Mouse (Mus musculus): ENCODE measurements around the gene Nsg2. TPM values are rescaled to one million over a fixed set of nuclear protein-coding genes. Genes with fewer than 3 reads are reported as not detected.
A peak's percentile ranks its signal among the peaks of the same experiment; 100 is the strongest.

The Nsg2 gene
- total RNA-seq, 2 experiments from 2014 or later, result 28.7 to 37.4 TPM

DNA sequence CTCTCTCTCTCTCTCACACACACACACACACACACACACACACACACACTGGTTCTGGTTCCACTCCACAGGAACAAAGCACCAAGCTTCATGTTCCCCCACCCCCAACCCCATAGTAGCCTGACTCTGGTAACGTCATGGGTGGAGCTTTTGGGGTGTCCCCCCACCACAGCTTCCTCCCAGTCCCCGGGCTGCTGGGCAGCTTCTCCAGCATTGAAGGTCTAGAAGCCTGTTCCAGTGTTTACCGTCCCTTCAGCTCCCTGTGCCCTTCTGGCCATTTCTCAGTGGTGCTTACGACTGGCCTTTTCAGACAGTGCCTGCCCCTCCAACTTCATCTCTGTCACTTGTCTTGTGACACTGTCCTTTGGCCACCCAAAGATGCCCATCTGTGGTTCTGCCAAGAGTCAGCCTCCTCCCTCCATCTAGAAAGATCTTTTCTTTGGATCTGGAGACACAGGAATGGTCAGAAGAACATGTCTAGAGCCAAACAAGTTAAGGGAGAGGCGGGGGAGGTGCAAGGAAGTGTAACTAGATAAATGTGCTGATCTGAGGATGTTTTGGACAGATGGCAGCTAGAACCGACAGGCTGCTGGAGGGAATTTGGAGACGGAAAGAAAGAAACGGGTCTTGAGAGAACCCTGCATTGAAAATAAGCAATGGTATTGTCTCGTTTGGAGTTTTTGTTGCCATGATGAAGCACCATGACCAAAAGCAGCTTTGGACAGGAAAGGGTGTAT, 11.8 kb downstream of the Nsg2 start:
- no peak for DNase-seq

DNA sequence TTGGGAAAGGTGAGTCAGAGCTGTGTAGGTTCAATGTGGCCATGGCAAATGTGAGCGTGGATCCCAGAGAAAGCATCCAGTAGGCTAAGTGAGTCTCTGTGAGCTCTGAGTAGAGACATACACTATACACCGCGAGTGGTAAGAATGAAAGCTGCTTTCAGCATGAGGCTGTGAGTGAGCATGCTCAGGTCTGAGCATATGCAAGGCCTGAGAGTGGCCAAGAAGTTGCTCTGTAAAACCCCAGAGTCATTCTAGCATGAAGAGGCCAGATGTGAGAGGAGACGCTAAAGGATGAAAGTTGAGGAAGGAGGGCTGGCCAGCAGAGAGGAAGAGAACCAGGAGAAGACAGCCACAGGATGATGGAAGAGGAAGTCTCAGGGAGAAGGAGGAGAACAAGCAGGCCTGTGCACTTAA, 12.8 kb downstream of the Nsg2 start:
- no peak for DNase-seq

DNA sequence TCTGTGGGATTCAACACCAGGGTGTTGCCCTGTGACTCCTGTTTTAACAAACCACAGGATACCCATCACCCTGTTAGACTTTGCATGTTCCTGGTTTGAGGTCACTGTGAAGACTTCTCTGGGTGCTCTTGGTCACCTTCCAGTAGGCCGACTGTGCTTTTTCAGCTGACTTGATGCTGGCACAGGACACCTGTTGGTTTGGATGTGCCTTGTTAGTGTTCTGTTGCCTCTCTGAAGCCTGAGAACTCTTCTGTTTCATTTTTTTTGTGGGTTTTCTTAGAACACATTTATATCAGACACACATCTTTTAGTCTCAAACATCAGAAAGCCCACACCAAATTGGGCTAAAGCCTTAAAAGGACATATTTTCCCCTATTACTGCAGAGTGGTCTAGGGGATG, 13.3 kb downstream of the Nsg2 start:
- no peak for DNase-seq

DNA sequence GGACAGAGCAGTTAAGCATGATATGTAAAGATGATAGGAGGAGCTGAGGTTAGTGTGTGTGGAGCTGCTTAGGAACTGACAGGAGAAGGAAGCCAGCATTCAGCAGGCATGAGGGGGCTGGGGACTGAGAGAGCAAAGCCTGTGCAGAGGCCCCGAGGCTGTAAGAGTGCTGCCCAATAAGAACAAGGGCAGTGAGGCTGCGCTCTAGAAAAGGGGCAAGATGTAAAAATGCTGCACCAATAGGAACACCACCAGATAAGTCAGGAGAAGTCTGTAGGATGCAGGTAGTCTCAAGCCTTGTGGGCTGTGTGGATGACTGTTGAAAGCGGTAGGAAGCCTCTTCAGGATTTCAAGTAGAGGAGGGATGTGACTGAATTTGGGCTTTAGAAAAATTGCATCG, 17.9 kb downstream of the Nsg2 start:
- DNase-seq, result no peak

DNA sequence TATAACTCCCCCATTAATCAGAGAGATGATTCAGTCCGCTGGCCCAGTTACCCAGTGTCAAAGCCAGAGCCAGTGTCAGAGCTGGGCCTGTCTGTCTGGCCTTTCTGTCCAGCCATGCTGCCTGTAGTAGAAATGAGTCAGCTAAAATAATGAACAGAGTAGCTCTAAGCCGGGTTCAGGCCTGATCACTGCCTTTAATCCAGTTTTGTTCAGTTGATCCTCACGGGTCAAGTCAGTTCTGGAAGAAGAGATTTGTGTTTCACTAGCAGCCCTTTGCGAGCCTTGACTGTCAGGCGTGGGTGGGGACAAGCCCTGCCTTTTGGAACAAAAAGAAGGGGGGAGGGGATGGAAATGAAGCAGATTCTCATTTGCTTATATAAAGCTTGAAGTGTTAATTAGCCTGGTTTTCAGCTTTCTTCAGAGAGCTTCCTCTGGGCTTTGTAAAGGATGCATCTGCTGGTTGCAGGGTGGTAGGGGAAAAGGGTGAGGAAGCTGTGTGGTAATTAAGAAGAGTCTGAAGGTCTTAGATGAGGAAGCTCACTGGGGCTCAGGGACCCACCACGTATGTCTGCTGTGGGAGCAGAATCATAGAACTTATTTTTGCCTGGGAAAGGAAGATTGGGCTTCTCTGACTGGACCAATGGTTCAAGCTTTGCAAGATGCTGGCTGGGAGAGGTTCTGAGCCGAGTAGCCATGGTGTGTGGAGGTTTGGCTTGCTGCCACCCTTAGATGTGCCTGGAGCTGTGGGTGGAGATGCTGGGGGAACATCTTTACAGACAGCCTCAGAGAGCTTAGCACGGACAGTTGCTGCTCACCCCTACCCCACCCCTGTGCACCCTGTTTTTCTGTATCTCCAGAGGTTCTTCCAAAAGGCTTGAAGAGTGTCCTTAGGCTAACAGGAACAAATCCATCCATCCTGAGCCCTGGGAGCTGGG, 20.0 kb downstream of the Nsg2 start:
- DNase-seq, result peak; percentile 68

DNA sequence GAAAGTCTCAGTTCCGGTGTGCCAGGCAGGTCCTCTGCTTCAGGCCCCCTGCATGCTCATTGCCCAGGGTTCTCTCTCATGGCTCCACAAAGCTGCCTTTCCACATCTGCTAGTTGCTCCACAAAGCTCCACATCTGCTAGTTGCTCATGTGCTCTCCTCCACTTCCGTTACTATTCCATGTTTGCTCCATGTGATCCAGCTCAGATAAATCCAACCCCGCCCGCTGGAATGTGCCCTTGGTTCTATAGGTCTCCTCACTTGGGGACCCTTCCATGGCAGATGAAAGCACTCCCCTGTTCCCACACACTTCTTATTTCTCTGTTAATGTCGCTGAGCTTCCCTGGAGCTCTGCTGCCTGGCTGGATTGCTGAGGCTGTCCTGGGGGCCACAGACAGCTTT, 26.4 kb downstream of the Nsg2 start:
- no peak for DNase-seq

DNA sequence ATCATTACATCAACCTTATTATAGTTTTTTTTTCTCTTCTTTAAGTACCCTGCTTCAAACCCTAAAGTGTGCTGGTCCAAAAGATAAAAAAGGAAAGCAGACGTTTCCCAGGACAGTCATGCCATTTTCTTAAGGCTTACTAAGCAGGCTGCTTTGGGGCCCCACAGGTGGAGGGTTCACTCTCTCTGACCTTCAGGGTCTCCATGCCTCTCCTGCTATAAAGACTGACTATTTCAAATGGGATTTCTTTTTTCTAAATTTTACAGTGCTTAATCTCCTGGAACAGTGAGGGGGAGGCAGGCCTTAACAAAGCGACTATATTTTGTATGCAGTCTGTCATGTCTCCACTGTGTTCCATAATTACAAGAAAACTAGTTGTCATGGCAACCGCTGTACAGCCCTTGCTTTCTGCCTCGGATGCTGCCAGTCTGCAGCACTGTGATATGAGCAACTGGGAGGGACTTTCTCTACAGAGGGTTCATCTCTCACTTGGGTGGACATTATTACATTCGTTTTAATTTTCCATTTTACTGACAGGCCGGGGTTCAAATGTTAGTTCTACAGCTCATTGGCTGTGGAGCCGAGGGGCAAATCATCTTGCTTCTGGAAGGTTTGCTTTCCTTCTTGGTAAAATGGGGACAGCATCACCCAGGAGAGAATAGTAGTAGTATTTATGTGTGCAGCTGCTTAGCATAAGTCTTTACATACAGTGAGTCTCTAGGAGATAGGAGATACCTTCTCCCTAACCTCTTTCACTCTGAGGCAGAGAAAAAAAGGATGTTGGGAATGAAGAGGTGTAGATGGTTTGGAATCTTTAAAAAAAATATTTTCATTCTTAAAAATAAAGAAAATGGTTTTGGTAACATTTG, 27.4 kb downstream of the Nsg2 start:
- DNase-seq, result no peak

DNA sequence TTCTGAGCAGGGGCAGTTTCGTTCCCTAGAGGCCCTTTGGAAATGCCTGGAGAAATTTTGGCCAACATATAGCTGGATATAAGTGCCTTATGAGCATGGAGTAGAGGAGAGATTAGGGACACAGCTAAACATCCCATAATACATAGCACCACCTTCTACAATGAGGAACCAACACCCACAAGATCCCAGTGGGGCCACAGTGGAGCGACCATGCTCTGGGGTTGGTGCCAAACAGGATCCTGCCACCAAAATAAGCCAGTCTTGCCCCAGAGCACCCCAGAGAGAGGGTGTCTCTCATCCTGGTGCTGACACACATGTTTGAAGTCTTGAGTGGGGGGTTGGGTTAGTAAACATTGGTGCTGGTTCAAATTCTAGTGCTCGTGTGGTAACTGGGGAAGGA, 28.3 kb downstream of the Nsg2 start:
- DNase-seq, result no peak

DNA sequence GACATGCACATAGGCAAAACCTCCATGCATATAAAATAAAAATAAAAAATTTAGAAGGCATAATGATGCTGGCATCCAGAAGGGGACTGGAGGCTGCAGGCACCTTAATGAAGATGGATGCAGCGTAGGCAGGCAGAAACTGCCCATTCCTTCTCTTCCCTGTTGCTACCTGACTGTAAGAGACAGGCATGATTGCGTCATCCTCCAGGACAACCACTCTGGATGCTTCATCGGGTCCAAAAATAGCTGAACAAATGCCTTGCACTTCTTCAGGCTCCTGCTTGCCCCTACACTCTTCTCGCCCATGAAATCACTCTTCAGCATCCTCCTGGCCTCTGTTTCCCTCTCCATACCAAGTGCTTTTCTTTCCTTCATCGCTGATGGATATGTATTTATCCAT, 29.1 kb downstream of the Nsg2 start:
- no peak for DNase-seq

DNA sequence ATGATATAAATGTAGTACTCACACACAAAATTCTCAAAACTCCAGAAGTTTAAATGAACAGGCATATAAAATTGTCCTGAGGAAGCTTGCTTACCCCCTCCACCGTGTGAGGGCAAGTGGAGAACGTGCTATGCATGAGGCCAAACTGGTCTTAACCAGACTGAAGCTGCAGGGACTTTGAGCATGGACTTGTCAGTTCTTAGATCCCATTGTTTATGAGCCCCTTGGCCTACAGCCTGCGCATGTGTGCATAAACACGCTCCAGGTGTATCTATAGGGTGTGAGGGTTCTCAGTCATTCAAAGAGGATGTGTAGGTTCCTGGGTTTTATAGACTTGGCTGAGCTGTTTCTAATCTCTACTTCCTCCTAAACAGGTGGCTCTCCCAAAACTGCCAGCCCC, 31.1 kb downstream of the Nsg2 start:
- DNase-seq, result no peak

DNA sequence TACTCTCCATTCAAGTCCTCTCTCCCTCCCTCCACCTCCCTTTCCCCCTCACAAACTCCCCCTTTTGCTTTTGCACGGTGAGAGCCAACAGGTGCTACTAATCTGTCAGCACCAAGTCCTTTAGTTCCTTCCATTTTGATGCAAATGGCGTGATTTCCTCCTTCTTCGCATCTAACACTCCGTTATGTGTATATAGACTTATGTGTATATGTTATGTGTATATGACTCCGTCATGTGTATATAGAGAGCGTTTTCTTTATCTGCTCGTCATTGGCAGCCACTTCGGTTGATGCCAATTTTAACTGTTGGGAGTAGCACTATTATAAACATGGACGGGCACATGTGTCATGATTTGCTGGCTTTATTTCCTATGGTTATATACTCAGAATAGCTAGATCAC, 31.8 kb downstream of the Nsg2 start:
- DNase-seq, result no peak

DNA sequence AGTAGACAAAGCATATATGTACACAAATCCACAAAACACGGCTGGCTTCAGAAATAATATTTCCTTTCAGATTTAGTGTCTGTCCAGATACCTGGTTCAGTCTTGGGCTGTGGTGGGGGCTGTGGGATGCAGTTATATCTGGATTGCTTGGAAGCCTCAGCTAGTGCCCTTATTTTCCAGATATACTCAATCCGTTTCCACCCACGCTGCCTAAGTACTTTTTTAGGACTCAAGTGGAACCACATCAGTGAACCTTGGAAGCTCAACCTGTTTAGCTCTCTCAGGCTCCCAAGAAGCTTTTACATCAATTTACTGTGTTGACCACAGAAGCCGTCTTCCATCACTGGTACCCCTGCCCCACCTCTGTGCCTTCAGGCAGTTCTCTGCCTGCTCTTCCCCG, 35.6 kb downstream of the Nsg2 start:
- no peak for DNase-seq

DNA sequence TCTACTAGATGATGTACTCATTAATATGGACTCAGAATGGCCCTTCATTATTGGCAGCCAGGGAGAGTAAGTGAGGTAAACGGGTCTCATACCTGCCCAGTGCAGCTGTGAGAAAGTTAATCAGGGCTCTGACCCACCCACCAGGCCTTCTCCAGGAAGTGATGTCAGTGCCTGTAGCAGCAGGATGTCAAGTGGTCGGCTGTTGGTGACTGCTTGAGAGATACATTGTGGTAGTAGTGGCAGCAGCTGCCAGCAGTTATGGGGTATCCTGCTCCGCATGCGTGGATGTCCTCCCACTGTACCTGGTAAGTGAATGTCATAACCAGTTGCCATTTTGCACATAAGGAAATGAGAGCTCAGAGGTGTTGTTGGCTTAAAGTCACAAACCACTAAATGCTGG, 39.4 kb downstream of the Nsg2 start:
- no peak for DNase-seq

DNA sequence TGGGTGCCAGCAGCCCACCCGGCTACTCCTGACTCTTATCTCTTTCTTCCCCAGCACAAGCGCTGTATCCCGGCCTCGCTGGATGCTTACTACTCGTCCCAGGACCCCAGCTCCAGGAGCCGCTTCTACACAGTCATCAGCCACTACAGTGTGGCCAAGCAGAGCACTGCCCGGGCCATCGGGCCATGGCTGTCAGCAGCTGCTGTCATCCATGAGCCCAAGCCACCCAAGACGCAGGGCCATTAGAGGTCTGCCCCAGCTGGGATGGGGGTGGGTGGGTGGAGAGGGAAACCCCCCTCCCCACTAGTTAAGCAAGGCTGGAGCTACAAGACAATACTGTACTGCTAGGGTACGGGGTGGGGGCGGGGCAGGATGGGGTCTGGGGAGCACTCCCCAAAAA, 57.1 kb downstream of the Nsg2 start:
- no peak for DNase-seq

DNA sequence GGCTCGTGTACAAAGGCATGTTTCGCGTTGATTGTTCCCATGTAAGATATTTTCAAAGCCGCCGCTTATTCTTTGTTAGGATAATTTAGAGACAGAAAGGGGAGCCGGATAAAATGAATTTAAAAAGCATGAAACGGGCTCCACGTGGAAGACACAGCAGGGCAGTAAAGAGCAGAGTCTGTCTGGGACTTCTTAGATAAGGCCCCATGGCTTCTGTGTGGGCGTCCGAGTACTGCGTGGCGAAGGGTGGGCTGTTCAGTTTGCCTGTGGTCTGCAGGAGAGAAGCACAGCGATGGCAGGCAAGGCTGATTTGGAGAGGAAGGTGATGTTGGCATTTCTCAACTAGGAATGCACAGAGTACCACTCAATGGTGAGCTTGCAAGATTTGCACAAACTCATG, 57.6 kb downstream of the Nsg2 start:
- no peak for DNase-seq

DNA sequence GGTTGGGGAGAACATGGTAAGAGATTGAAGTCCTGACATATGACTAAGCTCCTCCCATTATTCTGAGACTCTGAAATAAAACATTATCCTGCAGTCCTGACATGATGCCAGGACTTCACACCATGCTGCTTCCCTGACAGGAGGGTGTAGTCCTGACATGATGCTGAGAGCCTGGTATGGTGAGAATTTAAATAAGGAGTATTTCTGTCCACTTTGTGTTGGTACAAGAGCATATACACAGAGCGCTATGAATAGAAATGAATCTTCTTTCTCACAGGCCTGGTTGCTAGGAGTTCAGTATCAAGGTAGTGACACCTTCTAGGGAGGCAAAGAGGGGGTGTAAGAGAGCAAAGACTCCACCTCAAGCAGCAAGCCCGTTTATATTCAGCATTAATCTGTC, 60.8 kb downstream of the Nsg2 start:
- no peak for DNase-seq

DNA sequence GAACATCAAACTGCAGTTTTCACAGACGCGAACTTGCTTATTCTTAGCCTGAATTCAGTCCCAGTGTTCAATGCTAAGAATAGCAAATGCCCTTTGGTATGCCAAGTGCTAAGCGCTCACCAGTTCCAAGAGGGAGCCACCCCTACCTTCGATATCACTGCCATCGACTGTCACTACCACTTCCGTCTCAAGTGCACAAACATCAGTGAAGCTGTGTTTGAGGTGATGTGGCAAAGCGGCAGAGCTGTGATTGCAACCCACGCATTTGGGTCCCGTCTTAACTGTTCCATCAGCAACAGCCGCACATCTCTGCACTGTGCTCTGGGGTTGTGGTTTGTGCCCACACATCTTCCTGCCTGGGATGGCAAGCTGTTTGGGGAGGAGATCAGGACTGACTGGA, 61.6 kb downstream of the Nsg2 start:
- no peak for DNase-seq

DNA sequence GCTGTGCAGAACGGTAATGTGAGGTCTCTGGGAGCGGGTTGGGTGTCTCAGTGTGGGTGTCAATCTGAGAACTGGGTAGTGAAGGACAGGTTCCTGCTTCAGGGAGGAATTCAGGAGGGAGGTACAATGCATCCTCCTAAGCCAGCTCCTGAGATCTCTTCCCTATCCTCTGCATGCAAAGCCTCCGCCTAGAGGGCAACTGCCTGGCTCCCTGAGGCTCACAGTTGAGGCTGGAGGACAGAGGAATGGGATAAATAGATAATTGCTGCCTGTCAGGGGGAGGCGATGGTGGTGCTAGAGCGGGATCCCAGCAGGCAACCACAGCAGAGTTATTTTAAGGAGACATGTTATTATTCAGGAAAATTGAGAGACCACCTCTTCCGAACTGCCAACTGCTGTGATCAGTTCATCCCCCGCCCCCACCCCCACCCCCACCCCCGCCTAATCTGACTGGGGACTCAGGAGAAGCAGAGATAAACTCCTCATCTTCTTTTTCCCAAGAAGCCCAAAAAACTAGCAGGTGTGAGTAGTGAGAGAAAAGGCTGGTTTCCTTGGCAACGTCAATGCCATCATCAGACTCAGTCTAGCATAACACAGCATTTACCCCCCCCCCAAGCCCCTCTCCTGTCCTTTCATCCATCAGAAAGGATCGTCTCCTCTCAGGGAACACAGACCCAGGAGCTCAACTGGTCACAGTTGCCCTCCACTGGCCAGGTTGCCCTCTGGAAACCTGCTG, 63.7 kb downstream of the Nsg2 start:
- DNase-seq, result no peak

DNA sequence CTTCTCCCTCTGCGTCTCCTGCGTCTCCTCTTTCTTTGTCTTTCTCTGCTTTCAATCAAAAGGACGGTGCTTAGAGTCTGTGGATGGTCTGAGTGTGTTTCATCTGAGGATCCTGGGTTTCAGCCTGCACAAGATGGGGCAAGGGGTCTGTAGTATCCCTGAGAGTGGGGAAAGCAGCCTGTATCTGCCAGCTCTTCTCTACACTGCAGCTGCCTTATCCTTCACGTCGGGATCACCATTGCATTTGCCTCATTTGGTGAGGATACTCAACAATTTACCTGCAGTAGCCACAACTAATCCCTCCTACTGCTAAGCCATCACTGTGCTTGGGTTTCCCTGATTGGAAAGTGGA, 64.2 kb downstream of the Nsg2 start:
- no peak for DNase-seq

DNA sequence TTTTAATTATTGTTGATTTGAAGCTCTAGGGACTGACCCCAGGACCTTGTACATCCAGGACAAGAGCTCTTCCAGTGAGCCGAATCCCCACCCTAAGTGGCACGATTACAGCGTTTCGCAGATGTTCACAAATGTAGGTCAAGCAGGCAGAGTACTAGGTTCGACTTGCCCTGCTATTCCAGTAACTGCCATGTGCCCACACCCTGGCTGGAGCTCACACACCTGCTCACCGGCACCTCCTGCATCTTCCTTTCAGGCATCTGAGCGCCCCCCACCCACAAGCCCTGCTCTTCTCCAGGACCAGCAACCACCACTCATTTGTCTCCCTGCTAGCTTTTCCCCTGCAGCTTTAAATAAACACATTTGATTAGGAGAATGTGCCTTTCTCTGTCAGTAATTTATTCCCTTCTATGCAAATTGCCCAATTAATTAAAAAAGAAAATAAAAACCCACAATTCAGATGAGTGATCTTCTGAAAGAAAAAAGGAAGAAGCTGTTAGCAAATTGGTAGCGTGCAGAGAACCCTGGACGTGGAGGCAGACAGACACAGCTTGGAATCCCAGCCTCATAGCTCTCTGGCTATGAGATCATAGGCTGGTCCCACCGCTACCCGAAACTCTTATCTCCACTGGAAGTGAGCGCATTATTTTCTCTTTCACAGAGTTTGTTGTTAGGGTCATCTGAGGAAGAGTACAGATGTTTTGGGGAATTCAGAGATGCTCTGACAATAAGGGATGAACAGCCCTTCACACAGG, 68.7 kb downstream of the Nsg2 start:
- no peak for DNase-seq

DNA sequence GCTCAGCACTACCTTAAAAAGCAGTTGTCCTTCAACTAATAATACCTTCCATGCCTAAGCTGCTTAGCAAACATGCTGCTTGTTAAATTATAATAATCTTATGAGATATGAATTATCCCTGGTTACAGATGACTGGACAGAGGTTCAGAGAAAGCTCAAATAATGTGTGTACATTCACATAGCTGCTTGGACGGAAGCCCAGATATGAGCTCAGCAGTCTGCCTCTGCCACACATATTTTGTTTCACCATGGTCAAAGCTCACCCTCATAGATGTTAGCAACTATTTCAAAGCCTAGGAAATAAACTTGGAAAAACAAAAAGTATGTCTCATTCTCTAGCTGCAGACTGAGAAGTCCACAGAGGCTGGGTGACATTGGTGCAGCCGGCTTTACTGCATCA, 74.9 kb downstream of the Nsg2 start:
- no peak for DNase-seq
